Mouse (Mus musculus) embryo, embryonic 10 days (tissue): ENCODE results near the gene Tbx20.
A peak's percentile ranks its signal among the peaks of the same experiment; 100 is the strongest.

Source experiments
- DNase-seq: peaks from one replicate; pipeline ENCODE4 v3.0.0-alpha.2; 2015; ENCODE audit warnings: low spot score

The Tbx20 gene

DNA sequence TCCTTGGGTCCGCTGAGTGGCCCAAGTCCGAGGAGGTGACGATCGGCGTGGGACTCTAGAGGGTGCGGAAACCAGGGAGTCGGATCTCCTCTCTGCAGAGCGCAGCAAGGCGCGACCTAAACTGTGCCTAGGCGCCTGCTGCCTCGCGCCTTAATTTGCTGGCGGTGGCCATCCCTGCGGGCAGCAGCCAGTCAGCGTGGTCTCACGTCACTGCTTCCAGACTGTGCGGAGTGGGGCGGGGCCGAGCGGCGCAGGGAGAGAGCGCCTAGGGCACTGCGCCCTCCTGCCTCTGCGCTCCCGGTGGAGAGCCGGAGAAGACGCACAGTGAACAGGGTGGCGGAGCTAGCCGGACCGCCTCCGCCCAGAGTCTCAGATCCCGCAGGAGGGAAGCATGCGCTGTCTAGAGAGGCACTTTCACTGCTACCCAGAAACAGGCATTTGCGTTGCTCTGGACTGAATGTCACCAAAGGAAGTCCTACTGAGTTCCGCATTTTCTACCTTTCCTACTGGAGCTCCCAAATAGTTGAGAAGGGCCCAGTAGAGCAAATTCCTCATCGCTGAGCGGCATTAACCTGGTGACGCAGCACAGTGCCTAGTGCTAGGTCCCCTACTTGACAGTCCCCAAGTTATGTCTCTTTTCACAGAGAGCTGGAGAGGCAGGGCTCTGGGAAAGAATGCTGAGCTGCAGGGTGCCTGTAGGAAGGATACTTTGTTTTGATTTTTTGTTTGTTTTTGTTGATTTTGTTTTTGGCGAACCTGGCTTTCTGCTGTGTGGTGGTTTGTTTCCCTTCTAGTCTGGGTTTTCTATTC is at the start of gene Tbx20:
Gene Tbx20, minus strand, starts transcription at position 144 of the 810 bp plus-strand sequence.
- peak; percentile 91 for DNase-seq

- DNase-seq, result no peak
These were observed 44.4 kb upstream of the Tbx20 start for GRCm38 (mm10) chr9:24818511-24818910.

DNA sequence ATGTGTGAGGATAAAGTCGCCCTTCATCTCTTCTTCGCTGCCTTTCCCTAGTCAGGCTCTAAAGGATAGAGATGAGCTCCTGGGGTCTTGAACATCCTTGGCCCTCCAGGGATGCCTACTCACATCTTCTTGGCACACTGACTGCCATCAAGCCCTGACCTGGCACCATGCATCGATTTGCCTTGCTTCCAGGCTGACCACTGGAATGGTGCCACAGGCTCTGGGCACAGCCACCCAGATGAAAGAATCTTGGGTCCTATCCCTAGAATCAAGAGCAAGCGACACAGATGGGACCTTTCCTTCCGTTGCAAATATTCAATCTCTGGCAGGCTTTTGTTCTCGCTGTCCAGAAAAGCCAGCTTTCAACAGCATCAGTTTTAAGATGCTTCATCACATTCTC is 38.4 kb upstream of the Tbx20 start:
- no peak for DNase-seq

DNA sequence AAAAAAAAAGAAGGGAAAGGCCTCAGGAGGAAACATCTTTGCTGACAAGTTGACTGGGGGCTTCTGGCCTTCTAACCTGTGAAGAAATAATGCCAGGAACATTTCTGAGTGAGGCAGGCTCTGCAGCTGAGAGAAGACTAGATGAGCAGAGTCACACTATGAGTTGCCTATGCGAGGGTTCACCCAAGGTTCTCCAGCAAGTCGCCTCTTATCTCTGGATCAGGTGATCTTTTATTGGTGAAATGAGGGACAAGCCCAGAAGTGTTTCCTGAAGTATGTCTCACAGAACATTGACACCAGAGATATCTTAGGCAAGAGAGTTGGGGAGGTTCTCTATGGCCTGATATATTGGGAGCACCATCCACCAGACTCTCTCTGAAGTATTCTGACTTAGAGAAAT is 18.0 kb upstream of the Tbx20 start:
- no peak for DNase-seq

DNA sequence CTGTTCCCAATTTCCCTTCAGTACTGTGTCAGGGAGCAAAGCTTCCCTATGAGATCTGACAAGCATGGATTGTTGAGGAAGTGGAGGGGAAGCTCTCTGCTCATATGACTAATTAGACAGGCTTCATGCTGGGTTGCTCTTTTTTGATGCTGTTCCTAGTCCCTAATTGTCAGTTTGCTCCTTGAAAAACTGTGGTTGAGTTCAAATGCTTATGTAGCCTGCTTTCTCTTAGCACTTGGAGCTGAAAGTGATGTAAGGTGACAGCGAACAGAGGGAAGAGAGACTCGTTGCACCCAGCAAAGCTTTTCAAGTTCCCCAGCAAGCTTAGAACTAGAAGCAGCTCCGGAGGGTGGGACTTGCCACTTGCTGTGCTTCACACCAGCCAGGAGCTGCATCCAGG is 15.3 kb upstream of the Tbx20 start:
- no peak for DNase-seq

GRCm38 (mm10) chr9:24782338-24782737 is 8.2 kb upstream of the Tbx20 start:
- DNase-seq, result no peak

DNA sequence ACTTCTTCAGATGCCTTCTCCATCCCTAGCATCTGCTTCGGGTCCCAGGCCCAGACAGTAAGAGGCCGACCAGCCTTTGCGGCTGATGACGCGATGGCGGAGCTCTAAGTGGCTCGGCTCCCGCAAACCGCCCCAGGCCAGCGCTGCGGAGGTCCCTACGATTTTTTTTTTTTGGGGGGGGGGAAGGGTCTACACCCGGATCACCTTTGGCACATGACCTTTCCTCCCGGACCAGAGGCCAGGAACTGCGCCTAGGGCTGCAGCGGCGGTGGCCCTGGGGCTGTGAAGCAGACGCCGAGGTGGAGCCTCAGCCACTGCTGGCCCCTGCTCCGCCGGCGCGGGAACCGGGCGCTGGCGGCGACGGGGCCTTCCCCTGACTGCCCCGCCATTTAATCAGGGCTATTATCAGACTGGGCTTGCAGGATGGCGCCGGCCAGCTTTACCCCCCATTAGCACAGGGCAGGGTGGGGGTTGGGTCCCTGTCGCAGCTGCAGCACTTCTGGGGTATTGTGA is 6.9 kb upstream of the Tbx20 start:
- DNase-seq, result peak; percentile 78

- peak; percentile 28 for DNase-seq
These were observed 6.4 kb upstream of the Tbx20 start for GRCm38 (mm10) chr9:24780391-24780928.

- no peak for DNase-seq
These were observed 5.9 kb upstream of the Tbx20 start for GRCm38 (mm10) chr9:24779975-24780374.

DNA sequence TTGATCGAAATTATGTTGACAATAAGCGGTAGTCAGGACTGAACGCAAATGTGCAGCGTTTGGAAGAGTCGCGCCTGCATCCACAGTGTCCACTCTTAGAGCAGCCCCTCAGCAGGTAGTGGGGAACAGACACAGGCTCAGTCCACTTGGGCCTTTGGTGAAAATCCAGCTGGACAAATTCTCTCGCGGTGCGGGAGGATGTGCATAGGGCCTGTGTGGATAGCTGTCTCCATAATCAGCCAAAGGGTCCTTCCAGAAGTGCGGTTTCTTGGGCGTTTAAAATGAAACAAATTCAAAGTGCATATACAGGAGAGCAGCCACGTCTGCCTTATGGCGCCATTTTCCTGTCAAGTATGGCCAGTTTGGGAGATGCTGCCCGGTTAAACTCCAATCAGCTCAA is 4.5 kb upstream of the Tbx20 start:
- DNase-seq, result no peak

DNA sequence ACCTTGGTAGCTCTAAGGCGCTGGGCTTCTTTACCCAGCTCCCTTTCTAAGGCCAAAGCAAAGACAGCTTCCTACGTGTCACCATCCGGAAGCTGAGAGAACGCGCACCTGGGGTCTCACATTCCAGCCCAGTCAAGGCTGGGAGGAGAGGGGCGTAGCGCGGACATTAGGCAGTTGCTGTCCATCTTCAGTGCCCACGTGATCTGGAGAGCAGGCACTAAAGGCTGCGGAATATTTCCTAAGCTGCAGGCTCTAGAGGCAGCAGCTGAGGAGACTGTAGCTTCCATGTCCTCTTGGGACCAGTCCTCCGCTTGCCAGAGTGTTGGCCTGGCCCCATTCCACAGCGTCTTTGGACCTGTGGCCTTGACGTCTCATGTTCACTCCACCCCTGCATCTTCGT is 3.9 kb upstream of the Tbx20 start:
- peak; percentile 70 for DNase-seq

- peak; percentile 35 for DNase-seq
These were observed 3.2 kb upstream of the Tbx20 start for GRCm38 (mm10) chr9:24777176-24777895.

DNA sequence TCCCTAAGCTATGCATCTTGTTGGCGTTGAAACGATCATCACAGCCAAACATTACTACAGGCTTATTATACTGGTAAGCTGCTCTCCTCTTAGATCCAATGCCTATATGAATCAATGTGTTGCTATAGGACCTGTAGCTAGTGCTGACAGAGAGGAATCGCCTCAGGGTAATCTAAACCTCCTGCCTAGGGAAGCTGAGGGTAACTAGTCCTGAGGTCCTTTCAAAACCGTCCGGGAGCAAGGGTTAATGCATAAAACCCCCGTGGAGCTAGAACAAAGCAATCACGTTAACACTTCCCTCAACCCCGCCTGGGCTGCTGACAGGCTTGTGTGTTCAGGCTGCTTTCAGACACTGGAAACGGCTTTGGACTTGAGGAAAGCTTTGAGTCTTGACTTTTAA is 2.4 kb upstream of the Tbx20 start:
- peak; percentile 69 for DNase-seq

GRCm38 (mm10) chr9:24775567-24775966 is 1.5 kb upstream of the Tbx20 start:
- no peak for DNase-seq

- no peak for DNase-seq
These were observed 898 bp upstream of the Tbx20 start for GRCm38 (mm10) chr9:24775001-24775400.

GRCm38 (mm10) chr9:24773669-24774068 is 434 bp downstream of the Tbx20 start:
- DNase-seq, result peak; percentile 51

GRCm38 (mm10) chr9:24773171-24773570 is 932 bp downstream of the Tbx20 start:
- DNase-seq, result no peak

DNA sequence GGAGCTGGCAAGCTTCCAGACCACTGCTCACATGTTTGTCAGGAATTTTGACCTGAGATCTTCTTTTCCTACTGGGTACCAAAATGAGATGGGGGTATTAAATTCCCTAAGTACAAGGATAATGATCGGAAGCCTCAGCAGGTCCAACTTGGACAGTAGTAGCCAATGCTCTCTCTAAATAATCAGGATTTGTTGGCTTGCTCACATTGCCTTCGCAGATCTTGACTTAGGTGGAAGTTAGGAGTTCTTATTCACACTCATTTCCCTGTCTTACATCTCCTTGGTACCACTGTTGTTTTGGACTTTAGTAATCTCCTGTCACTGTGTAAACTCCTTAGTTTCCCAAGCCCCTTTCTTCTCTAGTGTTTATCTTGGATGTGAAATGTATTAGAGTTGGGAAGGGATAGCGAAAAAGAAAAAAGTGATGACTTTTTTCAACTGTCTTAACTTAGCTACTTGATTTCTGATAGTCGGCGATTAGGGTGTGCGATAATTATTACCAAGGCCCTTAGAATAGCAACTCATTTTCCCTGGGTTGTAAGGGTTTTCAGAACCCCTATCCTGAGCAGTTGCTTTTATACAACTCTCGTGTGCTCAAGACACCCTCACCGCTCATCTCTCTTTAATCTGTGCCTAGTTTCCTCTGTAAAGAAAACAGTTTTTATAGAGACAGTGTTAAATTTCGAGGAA is 1.5 kb downstream of the Tbx20 start:
- DNase-seq, result no peak

GRCm38 (mm10) chr9:24771713-24772112 is 2.4 kb downstream of the Tbx20 start:
- DNase-seq, result no peak

DNA sequence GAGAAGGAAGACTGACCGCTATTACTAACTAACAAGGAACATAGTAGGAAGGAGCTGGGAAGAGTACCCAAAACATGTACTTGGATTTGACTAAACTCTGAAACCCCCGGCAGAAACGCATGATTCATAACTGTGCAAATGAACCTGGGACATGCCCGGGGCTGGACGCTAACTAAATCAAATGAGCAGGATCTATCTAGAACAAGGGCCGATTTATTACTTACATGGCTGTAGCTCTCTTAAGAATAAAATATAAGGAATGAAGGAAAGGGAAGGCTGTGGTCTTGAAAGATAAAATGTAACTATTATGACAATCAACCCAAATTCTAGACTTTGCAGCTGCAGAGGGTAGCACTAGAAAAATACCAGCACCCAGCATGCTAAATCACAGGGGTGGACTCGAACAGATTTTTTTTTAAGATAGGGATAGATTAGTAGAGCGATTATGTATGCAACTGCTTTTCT is 3.1 kb downstream of the Tbx20 start:
- DNase-seq, result no peak

- DNase-seq, result peak; percentile 56
These were observed 3.8 kb downstream of the Tbx20 start for GRCm38 (mm10) chr9:24770149-24770940.
